Comparison of ENCODE assay signal across 13 mouse cellular contexts in genomic region chr4:103216046-103216445, GRCm38 (mm10). TPM values are rescaled to one million over a fixed set of nuclear protein-coding genes. Genes with fewer than 3 reads are reported as not detected.
DNase-seq lines count a peak whose midpoint lies in the region.
"Had no signal": no experiment of that assay in that cellular context is flagged by ENCODE, and none has a peak within 500 bp of the region (broad histone marks: within the 10 kb centered on the region; RNA-seq: fewer than 3 reads in every experiment).

No protein-coding gene starts in this region.

- DNase-seq in adrenal gland, postnatal 10 days, result peak; percentile 9
- no peak for DNase-seq in adrenal gland, postnatal 36 days
- DNase-seq in thymus, postnatal 25 days, result peak; percentile 27
- DNase-seq in thymus, postnatal 10 days (ENCODE audit: low spot score in 2 of 2), result no peak
- peak; percentile 81 to 90 for DNase-seq in kidney, postnatal 36 days
- peak; percentile 43 for DNase-seq in naive thymus-derived CD4-positive, alpha-beta T cell, adult 2 months (ENCODE audit: low read depth)
- no peak for DNase-seq in urinary bladder, postnatal 14 days (ENCODE audit: low spot score)
- DNase-seq in adrenal gland, adult 2 months, result no peak
- DNase-seq: cerebellum, adult 11 months; gastrocnemius, postnatal 25 days; layer of hippocampus, postnatal 36 days; lung, postnatal 10 days; right cerebral cortex, postnatal 25 days had no signal

RNA-seq across cellular contexts. Expression of gene Slc35d1, which starts 1.1 kb away (rescaled TPM):
- total RNA-seq in adrenal gland, postnatal 10 days (2021), result 10 to 100 TPM; 13.9 to 14.8 TPM
- 10 to 100 TPM; 16.0 to 17.0 TPM for total RNA-seq in adrenal gland, postnatal 36 days (2021)
- 10 to 100 TPM; 12.0 to 13.1 TPM for total RNA-seq in adrenal gland, adult 2 months (2021)
- 1.8 and 2.2 TPM in 2 replicates for polyA plus RNA-seq in adrenal gland, adult 2 months (2012; rRNA removed)

Comparison
In these comparisons a context has a peak if more than half of its experiments do, and no peak if none do; other contexts are left out.
1. DNase-seq: peak in adrenal gland, postnatal 10 days (single experiment), thymus, postnatal 25 days (single experiment), kidney, postnatal 36 days (2 of 2) and naive thymus-derived CD4-positive, alpha-beta T cell, adult 2 months (single experiment); none in adrenal gland, postnatal 36 days (0 of 2), thymus, postnatal 10 days (0 of 2), urinary bladder, postnatal 14 days (single experiment) and adrenal gland, adult 2 months (single experiment).